Mouse (Mus musculus) bone marrow, adult 2 months (tissue): ENCODE measurements around the gene Nkain1.

Experiments used
- CTCF ChIP-seq: fragments of 200-500 bp; IDR thresholded peaks from 2 replicates; pipeline ENCODE4 v1.5.1; 2011; ENCODE audit warnings: low read length, control low read depth; ENCODE audit not compliant: control insufficient read depth, insufficient read depth
- POLR2A ChIP-seq: fragments of 200-500 bp; IDR thresholded peaks from 2 replicates; pipeline ENCODE4 v1.6.1; 2011; ENCODE audit warnings: low read depth, mild to moderate bottlenecking, control low read depth, low read length, borderline replicate concordance; ENCODE audit not compliant: control insufficient read depth

DNA sequence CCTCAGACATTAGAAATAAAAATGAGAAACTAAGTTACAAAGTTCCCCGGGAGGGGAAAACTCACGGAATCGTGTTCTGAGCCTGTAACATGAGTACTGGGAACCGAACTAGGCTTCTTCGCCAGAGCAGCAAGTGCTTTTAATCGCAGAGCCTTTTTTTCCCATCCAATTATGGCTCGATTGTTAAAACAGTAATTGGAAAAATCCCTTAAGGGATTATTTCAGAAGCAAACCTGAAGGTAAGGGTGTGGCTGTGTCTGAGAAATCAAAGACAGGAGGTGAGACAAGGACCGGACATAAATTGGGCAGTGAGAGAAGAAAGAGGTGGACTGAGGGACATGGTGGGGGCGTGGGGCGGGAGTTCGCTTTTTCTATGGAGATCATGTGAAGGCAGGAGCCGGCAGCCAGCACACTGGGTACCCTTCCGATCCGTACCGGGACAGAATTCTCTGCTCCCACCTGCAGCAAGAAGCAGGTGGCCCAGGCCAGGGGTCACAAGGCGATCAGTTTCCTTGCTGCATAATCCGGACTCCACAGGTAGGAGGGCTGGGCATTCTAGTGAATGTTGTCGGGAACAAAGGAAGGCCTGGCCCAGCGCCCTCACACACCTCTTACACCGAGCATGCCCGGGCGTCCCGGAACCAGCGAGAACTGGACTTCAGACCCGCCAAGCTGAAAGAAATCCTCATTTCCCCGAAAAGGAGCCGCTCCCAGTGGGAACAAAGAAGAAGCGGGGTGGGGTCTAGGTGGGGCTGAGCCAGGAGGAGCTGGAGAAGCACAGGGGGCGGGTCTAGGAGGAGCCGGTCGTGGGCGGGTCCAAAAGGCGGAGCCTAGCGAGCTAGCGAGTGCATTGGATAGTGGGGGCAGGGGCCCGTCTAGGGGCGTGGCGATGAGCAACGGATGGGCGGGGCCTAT lies 54.1 kb downstream of the Nkain1 start:
- TF ChIP-seq POLR2A (no peak), CTCF (no peak)
